Mouse (Mus musculus) left cerebral cortex, adult 11 months (tissue): ENCODE data around the gene Slc25a31.
A peak's percentile ranks its signal among the peaks of the same experiment; 100 is the strongest.

Experiments used
- DNase-seq: peaks from one replicate; pipeline ENCODE4 v3.0.0; 2022; ENCODE audit warnings: low spot score

Gene Slc25a31

DNA sequence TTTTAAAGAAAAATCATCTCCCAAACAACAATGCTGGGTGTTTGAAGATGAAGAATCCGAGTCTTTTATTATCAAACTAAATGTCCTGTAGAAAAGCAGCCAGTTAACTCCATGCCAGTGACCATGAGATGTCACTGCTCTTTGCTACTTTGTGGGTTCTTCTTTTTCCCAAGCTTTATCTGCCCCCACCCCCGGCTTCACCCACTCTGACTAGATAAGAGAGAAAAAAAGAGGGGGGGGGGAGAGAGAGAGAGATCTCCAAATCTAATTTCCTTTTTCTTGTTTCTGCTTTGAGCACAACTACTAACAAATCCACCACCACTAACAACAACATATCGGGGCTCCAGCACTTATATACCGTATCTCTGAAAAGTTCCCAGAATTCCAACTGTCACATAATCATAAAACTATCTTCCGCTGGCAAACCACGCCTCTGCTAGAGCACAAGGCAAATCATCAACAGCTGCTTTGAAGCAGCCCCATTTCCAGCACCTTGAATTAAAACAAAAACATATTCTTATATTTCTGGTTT lies 29.8 kb downstream of the Slc25a31 start:
- DNase-seq = no peak

DNA sequence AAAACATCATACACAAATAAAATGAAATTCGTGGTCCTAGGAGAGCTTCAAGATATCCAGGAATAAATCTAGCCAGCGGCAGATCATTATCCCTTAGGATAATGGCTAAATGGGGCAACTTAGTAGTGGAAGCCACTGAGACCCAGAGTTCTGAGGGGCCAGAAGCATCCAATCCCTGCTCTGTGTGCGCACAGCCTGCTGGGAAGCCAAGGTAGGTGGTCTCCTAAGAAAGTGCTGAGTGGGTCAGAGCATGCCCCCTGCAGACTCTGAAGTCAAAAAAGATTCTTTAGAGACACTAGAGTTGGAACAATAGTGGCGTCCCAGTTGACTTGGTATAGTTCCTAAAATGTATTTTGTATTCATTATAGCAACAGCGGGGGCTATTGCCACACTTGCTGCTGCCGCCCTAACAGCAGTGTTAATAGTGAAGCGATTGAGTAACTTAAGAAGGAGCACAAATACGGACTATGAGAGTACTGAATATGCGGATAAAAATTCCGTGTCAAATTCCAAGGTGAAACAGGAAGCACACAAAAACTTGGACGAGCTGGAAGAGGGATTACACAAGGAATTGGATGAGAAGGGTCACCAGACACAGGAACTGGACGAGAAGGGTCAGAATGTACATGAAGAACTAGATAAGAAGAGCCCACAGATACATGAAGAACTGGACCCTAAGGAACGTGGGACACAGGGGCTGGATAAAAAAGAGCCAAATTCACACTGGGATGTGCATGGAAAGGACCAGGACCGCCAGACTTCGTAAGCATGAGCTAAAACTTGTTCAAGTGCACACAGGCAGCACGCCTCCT lies 35.6 kb downstream of the Slc25a31 start, which contains the start of gene Hspa4l:
TSS of gene Hspa4l (plus strand) at position 472 of the 812 bp plus-strand sequence.
- DNase-seq = no peak

DNA sequence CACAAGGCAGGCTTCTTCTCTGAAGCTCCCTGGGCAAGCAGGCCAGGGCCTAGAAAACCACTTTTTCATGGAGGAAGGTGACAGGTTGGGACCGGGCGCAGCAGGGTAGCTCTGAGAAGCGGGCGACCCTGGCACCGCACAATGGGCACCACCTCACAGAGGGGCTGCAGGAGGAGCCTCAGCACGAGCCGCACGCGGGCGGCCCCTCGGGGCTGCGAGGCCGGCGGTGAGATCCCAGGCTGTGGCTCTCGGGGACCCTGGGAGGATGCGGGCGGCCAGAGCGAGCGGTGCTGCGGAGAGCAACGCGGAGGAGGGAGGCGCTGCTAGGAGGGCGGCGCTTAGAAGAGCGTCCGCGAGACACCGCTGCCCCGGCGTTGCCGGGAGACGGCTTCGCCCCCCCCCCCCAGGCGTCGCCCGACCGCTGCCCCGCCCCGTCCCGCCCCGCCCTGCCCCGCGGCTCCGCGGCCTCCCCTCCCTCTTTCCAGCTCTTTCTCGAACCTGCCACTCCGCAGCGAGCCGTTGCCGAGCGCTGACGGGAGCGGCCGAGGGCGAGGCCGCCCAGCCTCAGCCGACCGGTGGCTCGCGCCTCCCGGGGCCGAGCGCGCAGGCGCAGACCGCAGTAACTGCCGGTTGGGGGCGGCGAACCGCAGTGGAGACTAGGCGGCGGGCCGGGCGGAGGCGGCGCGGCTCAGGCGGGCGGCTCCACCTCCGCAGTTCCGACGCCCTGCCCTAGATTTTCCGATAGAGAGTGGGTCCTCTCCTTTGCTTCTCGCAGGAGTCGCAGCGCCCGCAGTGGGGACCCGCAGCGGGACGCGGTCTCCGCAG lies 36.4 kb downstream of the Slc25a31 start:
- DNase-seq = peak; percentile 84

DNA sequence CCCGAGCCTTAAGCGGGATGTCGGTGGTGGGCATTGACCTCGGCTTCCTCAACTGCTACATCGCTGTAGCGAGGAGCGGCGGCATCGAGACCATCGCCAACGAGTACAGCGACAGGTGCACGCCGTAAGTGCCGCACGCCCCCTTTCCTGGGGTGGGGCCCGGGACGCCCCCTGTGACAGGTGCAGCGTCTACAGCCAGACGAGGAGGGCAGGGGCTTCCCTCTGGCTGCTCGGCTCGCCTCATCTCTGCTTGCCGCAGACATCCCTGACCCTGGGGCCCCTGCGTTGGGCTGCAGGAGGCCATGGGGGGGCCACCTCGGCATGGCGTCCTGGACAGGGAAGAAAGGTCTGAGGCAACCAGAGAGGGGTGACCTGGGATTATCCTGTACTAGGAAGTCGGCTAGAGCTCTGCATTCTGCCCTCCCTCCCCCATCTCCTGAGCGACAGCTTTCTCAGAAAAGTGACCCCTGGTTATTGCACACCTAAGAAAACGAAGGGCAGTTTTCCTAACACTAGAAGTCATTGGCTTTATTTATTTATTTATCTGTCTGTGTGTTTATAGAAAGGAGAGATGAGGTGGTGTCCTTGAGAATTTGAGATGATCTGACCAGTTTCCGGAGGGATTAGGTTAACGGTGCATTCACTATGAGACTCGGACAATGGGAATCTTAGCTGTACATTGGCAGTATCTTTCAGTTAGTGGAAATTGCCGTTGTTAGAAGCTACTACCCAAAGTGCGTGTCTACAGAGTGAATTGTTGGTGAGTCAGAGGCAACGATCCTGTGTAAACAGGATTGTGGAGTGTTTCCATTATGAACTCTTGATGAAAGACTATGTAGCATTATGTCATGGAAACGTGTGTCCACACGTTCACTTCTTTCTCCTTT lies 37.2 kb downstream of the Slc25a31 start:
- DNase-seq = peak; percentile 7

DNA sequence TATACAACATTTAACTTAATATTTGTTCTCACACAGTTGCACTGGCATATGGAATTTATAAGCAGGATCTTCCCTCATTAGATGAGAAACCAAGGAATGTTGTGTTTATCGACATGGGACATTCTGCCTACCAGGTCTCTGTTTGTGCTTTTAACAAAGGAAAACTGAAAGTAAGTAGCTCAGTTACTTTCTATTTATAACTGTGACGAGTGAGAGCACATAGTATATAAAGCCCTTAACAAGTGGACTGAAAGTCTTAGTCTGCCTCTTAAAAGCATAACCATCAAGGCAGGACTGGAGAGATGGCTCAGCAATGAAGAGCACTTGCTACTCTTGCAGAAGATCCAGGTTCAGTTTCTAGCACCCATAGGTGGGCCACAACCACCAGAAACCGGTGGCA lies 52.1 kb downstream of the Slc25a31 start:
- DNase-seq = no peak

DNA sequence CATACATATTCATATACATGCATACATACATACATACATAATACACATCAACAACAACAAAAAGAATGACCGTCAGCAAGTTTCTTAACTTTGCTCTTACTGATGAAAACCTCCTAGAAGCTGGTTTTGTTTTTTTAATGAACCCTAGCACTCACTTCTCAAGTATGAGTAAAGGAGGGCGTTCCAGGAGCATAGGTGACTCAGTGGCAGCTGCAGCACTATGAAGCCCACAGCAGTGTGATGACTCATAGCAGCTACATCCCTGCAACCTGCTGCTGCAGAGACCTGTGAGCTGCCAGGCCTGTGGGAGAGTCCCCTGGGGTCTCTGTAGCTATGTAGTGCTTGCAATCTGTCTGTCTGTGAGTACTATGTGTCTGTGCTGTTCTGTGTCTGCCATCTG lies 52.7 kb downstream of the Slc25a31 start:
- peak; percentile 4 for DNase-seq
